Mouse (Mus musculus) kidney, adult 2 months (tissue): ENCODE results near the gene Nfatc2. TPM values are rescaled to one million over a fixed set of nuclear protein-coding genes. Genes with fewer than 3 reads are reported as not detected.

Experiments used
- DNase-seq: peaks from one replicate; pipeline ENCODE4 v3.0.0; 2021
- H3K27ac ChIP-seq: fragments of 200-500 bp; 2 replicates; pipeline ENCODE4 v1.5.1; 2012; ENCODE audit warnings: low read depth, low read length, control low read depth, inconsistent platforms; ENCODE audit not compliant: insufficient read depth
- H3K27me3 ChIP-seq: fragments of 200-500 bp; replicated peaks from 2 replicates; pipeline ENCODE4 v1.6.1; 2012; ENCODE audit warnings: mild to moderate bottlenecking, moderate library complexity, low read length, inconsistent platforms; ENCODE audit not compliant: control insufficient read depth, insufficient read depth
- H3K36me3 ChIP-seq: fragments of 200-500 bp; 2 replicates; pipeline ENCODE4 v1.6.1; 2012; ENCODE audit warnings: mild to moderate bottlenecking, moderate library complexity, low read length, inconsistent platforms; ENCODE audit not compliant: control insufficient read depth, insufficient read depth
- H3K4me1 ChIP-seq: fragments of 200-500 bp; 2 replicates; pipeline ENCODE4 v1.6.1; 2011; ENCODE audit warnings: low read length; ENCODE audit not compliant: control insufficient read depth, insufficient read depth
- H3K4me3 ChIP-seq: fragments of 200-500 bp; 2 replicates; pipeline ENCODE4 v1.5.1; 2011; ENCODE audit warnings: mild to moderate bottlenecking, low read depth, low read length, control low read depth; ENCODE audit not compliant: insufficient read depth
- CTCF ChIP-seq: fragments of 200-500 bp; conservative IDR thresholded peaks from 2 replicates; pipeline ENCODE4 v1.5.1; 2011; ENCODE audit warnings: low read depth, mild to moderate bottlenecking, control low read depth, low read length, moderate library complexity, mixed read lengths; ENCODE audit not compliant: insufficient read depth, insufficient read length
- POLR2A ChIP-seq: fragments of 200-500 bp; IDR thresholded peaks from one replicate; pipeline ENCODE4 v1.6.1; 2011; ENCODE audit warnings: low read depth, low read length, control low read depth
- WGBS: fragments of 180-500 bp; shearing (Covaris S2); methylation state at CpG from one replicate; pipeline ENCODE4 v1.1.7; 2018; 5-methylcytosine and 5-hydroxymethylcytosine counted together
- polyA plus RNA-seq: library from polyadenylated mRNA; depleted of rRNA; stranded (reverse); fragments of >200 nt; gene quantifications from 2 replicates; pipeline ENCODE4 v1.2.3, GENCODE M21; 2012

Nfatc2 gene
- polyA plus RNA-seq, 1 experiment: 3.4 TPM

DNA sequence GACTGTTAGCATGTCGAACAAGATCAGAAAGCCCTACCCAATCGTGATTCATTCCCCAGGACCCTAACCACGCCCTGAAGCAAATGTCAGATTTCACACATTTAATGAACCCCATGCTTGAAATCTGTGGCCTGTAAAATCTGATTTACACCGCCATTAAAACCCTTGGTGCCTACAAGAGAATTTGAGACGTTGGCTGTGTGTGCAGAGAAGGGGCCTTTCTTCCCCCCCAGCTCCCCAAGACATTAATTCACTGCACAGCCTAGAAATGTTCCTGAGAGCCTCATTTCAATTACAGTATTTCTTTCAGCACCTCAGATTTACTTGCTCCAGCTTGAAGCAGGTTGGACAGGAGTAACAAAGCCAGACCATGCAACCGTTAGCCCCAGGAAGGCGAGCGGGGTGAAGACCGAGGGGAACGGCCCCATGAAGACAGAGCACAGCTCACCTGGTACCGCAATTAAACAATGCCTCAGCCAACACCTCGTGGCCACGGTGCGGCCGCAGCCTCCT, 16.8 kb upstream of the Nfatc2 start:
- H3K27ac ChIP-seq: no peak overlapping the region
- 55% methylated on average over 15 of the region's 15 CpGs for WGBS
- TF ChIP-seq POLR2A (no peak), CTCF (no peak)
- H3K4me3 ChIP-seq: no peak overlapping the region
- no peaks in the 10 kb centered on the region for H3K4me1 ChIP-seq
- no peak for DNase-seq
- no peaks in the 10 kb centered on the region for H3K36me3 ChIP-seq
- no peaks in the 10 kb centered on the region for H3K27me3 ChIP-seq

DNA sequence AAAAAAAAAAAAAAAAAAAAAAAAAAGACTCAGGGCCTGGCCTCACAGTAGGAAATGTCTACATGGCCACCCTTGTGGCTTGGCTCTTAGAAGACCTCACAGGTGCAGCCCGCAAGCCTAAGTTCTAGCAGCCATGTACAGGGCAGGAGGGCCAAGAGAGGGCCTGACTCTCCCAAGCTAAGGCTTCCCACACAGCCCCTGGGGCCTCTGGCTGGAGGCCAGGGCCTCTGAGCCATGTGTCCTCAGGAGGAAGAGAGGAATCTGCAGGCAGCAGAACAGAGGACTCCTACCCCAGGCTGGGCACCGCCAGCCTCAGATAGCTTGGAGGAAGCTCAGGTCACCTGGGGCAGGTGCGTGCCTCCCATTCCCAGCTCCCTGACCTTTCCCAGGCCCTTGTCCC, 13.7 kb upstream of the Nfatc2 start:
- no peaks in the 10 kb centered on the region for H3K27me3 ChIP-seq
- TF ChIP-seq CTCF: no peak
- no peak for TF ChIP-seq POLR2A
- no peaks in the 10 kb centered on the region for H3K4me1 ChIP-seq
- no peaks in the 10 kb centered on the region for H3K36me3 ChIP-seq
- H3K27ac ChIP-seq: no peak overlapping the region
- H3K4me3 ChIP-seq: no peak overlapping the region
- 75% methylated on average over 3 of the region's 3 CpGs for WGBS
- DNase-seq: no peak

DNA sequence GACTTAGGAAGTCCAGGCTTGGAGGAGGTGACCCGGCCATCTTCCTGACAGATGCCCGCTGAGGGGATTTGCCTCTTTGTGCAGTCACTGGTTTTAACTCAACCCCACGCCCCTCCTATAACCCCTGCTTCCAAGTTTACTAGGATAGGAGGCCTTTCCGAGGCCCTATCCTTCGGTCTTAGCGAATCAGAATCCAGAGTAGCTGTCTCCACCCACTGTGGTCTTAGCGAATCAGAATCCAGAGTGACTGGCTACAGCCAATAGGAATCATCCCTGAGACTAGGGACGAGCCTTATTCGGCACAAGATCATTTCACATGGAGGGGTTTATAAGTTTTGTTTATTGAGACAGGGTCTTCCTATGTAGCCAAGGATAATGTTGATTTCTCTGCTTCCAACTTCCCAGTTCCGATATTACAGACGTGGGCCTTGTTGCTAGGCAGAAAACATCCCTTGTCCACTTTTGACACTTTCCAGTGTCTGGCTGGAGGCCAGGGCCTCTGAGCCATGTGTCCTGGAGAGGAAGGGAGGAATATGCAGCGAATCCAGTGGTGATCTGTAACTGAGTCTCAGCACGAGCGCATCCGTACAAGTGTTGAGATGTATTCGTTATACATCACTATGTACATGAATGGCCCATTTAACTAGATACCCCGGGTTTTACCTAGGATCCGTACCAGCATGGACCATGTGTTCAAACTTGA, 12.9 kb upstream of the Nfatc2 start:
- Histone ChIP-seq H3K27me3 (no peaks in the 10 kb centered on the region), H3K36me3 (no peaks in the 10 kb centered on the region), H3K27ac (no peak overlapping the region), H3K4me1 (no peaks in the 10 kb centered on the region), H3K4me3 (no peak overlapping the region)
- DNase-seq: no peak
- WGBS: 81% methylated on average over 18 of the region's 18 CpGs
- TF ChIP-seq POLR2A (no peak), CTCF (no peak)

DNA sequence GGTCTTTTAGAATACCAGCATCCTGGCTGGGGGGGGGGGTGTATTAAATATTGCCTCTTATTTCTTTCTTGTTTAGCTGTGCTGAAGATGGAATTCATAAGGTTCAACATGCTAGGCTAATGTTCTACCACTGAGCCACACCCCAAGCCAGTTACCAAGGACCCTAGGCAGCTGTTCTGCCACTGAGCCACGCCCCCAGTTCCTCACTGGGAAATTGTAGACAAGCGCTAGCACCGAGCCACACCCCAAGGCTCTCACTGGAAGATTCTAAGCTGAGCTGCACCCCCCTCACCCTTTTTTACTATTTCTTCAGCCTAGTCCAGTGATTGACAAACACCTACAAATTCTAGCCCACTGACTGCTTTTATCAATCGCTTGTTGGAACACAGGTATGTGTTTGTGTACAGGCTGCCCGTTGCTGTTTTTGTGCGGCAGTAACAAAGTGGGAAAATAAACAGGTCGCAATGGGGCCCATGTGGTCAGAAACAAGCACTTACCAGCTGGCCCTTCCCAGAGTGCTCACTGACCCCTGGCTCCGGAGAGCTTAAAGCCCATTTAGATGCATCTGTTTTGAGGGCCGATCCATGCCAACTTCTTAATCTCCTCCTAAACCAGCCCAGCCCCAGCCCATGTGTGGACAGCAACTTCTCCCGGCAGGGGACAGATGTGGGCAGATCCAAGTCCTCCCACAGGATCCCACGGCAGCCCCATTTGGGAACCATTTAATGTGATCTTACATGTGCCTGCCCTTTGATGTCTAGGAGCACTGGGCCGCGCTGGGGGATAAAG, 11.8 kb upstream of the Nfatc2 start:
- Histone ChIP-seq H3K36me3 (no peaks in the 10 kb centered on the region), H3K4me3 (no peak overlapping the region), H3K27ac (no peak overlapping the region), H3K4me1 (no peaks in the 10 kb centered on the region), H3K27me3 (no peaks in the 10 kb centered on the region)
- no peak for TF ChIP-seq CTCF
- no peak for TF ChIP-seq POLR2A
- no peak for DNase-seq
- 38% methylated on average over 13 of the region's 13 CpGs for WGBS

DNA sequence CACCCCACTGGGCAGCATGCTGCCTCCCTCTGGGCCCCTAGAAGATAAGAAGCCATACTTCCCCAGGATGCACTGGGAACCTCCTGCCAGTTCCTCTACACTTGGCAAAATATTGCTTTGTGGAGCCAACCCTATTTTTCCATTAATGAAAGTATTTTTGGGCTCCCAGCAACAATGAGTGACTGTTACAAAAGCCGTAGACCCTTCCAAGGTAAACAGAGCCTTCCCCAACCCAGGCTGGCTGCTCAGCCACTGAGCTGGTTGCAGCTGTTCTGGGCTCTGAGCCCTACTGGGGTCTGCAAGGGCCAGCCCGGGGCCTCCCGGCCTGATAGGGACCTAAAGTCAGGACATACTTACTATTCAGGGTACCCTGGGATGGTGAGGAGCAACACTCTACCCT, 9.5 kb upstream of the Nfatc2 start:
- WGBS: 81% methylated on average over 3 of the region's 3 CpGs

GRCm38 (mm10) chr2:168609653-168610248, 8.3 kb upstream of the Nfatc2 start:
- 79% methylated on average over 6 of the region's 6 CpGs for WGBS
- H3K27me3 ChIP-seq: no peaks in the 10 kb centered on the region
- TF ChIP-seq CTCF (no peak), POLR2A (no peak)
- H3K4me1 ChIP-seq: no peaks in the 10 kb centered on the region
- DNase-seq: no peak
- no peak overlapping the region for H3K4me3 ChIP-seq
- no peaks in the 10 kb centered on the region for H3K36me3 ChIP-seq
- H3K27ac ChIP-seq: no peak overlapping the region

More for the DNA sequence above, 9.5 kb upstream of the Nfatc2 start:
- Histone ChIP-seq H3K36me3 (no peaks in the 10 kb centered on the region), H3K4me3 (no peak overlapping the region), H3K4me1 (no peaks in the 10 kb centered on the region), H3K27me3 (no peaks in the 10 kb centered on the region), H3K27ac (no peak overlapping the region)
- TF ChIP-seq POLR2A (no peak), CTCF (no peak)
- no peak for DNase-seq

GRCm38 (mm10) chr2:168608125-168608564, 6.7 kb upstream of the Nfatc2 start:
- H3K27me3 ChIP-seq: no peaks in the 10 kb centered on the region
- TF ChIP-seq POLR2A: no peak
- H3K4me3 ChIP-seq: no peak overlapping the region
- no peak overlapping the region for H3K27ac ChIP-seq
- H3K4me1 ChIP-seq: no peaks in the 10 kb centered on the region
- H3K36me3 ChIP-seq: no peaks in the 10 kb centered on the region
- DNase-seq: no peak
- 65% methylated on average over 9 of the region's 9 CpGs for whole genome bisulfite sequencing
